Mouse (Mus musculus) limb, embryonic 11.5 days (tissue): ENCODE data around the gene Phf20. TPM values are rescaled to one million over a fixed set of nuclear protein-coding genes. Genes with fewer than 3 reads are reported as not detected.

ENCODE experiments used
- ATAC-seq: fragments of 200-750 bp; cut with Nextera tagmentation; 2 replicates; pipeline ENCODE4 v1.8.0; 2017; ENCODE audit warnings: low read depth; ENCODE audit not compliant: insufficient number of reproducible peaks, low FRiP score, low TSS enrichment
- DNase-seq: peaks from one replicate; pipeline ENCODE4 v3.0.0-alpha.2; 2015; ENCODE audit warnings: low spot score
- H3K27ac ChIP-seq: fragments of 300-500 bp; sonication (generic); replicated peaks from 2 replicates; pipeline ENCODE4 v1.5.1; 2014; ENCODE audit warnings: low read depth, mild to moderate bottlenecking, low read length
- H3K27me3 ChIP-seq: fragments of 300-500 bp; sonication (generic); 2 replicates; pipeline ENCODE4 v1.6.1; 2014; ENCODE audit warnings: mild to moderate bottlenecking, low read length, mixed read lengths; ENCODE audit not compliant: control insufficient read depth, insufficient read depth
- H3K36me3 ChIP-seq: fragments of 300-500 bp; sonication (generic); 2 replicates; pipeline ENCODE4 v1.6.1; 2014; ENCODE audit warnings: mild to moderate bottlenecking, low read length, moderate library complexity, mixed read lengths; ENCODE audit not compliant: control insufficient read depth, insufficient read depth
- H3K4me1 ChIP-seq: fragments of 300-500 bp; sonication (generic); 2 replicates; pipeline ENCODE4 v1.6.1; 2014; ENCODE audit warnings: low read length, mixed read lengths; ENCODE audit not compliant: control insufficient read depth, insufficient read depth
- H3K4me2 ChIP-seq: fragments of 300-500 bp; sonication (generic); 2 replicates; pipeline ENCODE4 v1.6.1; 2014; ENCODE audit warnings: low read depth, mild to moderate bottlenecking, moderate library complexity; ENCODE audit not compliant: severe bottlenecking
- H3K4me3 ChIP-seq: fragments of 300-500 bp; sonication (generic); 2 replicates; pipeline ENCODE4 v1.5.1; 2014; ENCODE audit warnings: low read depth, low read length
- H3K9ac ChIP-seq: fragments of 300-500 bp; sonication (generic); 2 replicates; pipeline ENCODE4 v1.6.1; 2014; ENCODE audit warnings: mild to moderate bottlenecking, low read length
- H3K9me3 ChIP-seq: fragments of 300-500 bp; sonication (generic); 2 replicates; pipeline ENCODE4 v1.6.1; 2016; ENCODE audit warnings: low read length; ENCODE audit not compliant: control insufficient read depth
- WGBS: fragments of 180-500 bp; shearing (Covaris S2); extraction: QIAGEN DNeasy Blood & Tissue Kit; methylation state at CpG from one replicate; pipeline ENCODE4 v1.1.7; 2014; 5-methylcytosine and 5-hydroxymethylcytosine counted together
- polyA plus RNA-seq: library from polyadenylated mRNA; unstranded; fragments of >200 nt; fragmentation: Nextera tagmentation; extraction: Ambion mirVana; gene quantifications from 2 replicates; pipeline ENCODE4 v1.2.1, GENCODE M21; 2014

Phf20 gene
- polyA plus RNA-seq, 1 experiment from 2014 or later = 81.0 TPM

DNA sequence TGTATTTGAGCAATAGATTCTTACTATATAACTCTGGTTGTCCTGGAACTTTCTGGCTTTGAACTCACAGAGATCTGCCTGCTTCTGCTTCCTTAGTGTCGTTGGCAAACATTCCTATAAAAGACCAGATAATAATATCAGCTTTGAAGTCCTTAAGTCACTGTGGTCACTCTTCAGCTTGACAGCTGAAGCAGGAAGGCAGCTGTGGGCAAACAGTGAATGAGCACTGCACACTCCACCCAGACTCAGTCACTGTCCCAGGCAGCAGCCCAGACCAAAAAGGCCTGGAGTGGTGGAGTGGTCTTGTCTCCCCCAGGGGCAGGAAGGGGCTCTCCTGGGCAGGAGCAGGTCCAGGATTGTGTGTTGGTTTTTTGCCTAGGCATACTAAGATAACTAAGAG is 95.7 kb downstream of the Phf20 start:
- no peaks in the 10 kb centered on the region for H3K4me1 ChIP-seq
- no peak for DNase-seq
- H3K4me3 ChIP-seq = no peak overlapping the region
- no peak overlapping the region for H3K27ac ChIP-seq
- no peak overlapping the region for H3K9ac ChIP-seq
- no peak overlapping the region for H3K4me2 ChIP-seq
- no peaks in the 10 kb centered on the region for H3K27me3 ChIP-seq
- ATAC-seq = no peak
- H3K9me3 ChIP-seq = no peaks in the 10 kb centered on the region
- H3K36me3 ChIP-seq = peaks cover 5% of the 10 kb centered on the region
- 87% methylated on average over 1 of the region's 1 CpGs for WGBS

GRCm38 (mm10) chr2:156295601-156296063 is 99.4 kb downstream of the Phf20 start:
- no peaks in the 10 kb centered on the region for H3K27me3 ChIP-seq
- H3K4me1 ChIP-seq = no peaks in the 10 kb centered on the region
- no peak overlapping the region for H3K27ac ChIP-seq
- WGBS = 94% methylated on average over 2 of the region's 2 CpGs
- ATAC-seq = no peak
- H3K4me2 ChIP-seq = no peak overlapping the region
- H3K9me3 ChIP-seq = no peaks in the 10 kb centered on the region
- H3K9ac ChIP-seq = no peak overlapping the region
- no peak overlapping the region for H3K4me3 ChIP-seq
- peaks cover 4% of the 10 kb centered on the region for H3K36me3 ChIP-seq
- no peak for DNase-seq

GRCm38 (mm10) chr2:156296190-156296589 is 99.9 kb downstream of the Phf20 start:
- WGBS = 95% methylated on average over 3 of the region's 3 CpGs
- H3K27me3 ChIP-seq = no peaks in the 10 kb centered on the region
- no peaks in the 10 kb centered on the region for H3K4me1 ChIP-seq
- no peak overlapping the region for H3K4me3 ChIP-seq
- no peaks in the 10 kb centered on the region for H3K9me3 ChIP-seq
- no peak overlapping the region for H3K9ac ChIP-seq
- H3K36me3 ChIP-seq = peaks cover 10% of the 10 kb centered on the region
- ATAC-seq (no peak), DNase-seq (no peak)
- H3K27ac ChIP-seq = no peak overlapping the region
- no peak overlapping the region for H3K4me2 ChIP-seq

GRCm38 (mm10) chr2:156297653-156298052 is 101.4 kb downstream of the Phf20 start:
- no peak overlapping the region for H3K4me3 ChIP-seq
- ATAC-seq (no peak), DNase-seq (no peak)
- no peak overlapping the region for H3K4me2 ChIP-seq
- H3K4me1 ChIP-seq = no peaks in the 10 kb centered on the region
- WGBS = 93% methylated on average over 3 of the region's 3 CpGs
- H3K9me3 ChIP-seq = no peaks in the 10 kb centered on the region
- no peaks in the 10 kb centered on the region for H3K27me3 ChIP-seq
- H3K36me3 ChIP-seq = peaks cover 13% of the 10 kb centered on the region
- no peak overlapping the region for H3K9ac ChIP-seq
- H3K27ac ChIP-seq = no peak overlapping the region

- H3K4me3 ChIP-seq = no peak overlapping the region
- 88% methylated on average over 7 of the region's 7 CpGs for WGBS
- no peaks in the 10 kb centered on the region for H3K27me3 ChIP-seq
- no peak for DNase-seq
- peaks cover 13% of the 10 kb centered on the region for H3K36me3 ChIP-seq
- H3K9me3 ChIP-seq = no peaks in the 10 kb centered on the region
- no peaks in the 10 kb centered on the region for H3K4me1 ChIP-seq
- no peak overlapping the region for H3K4me2 ChIP-seq
- no peak for ATAC-seq
- H3K27ac ChIP-seq = no peak overlapping the region
- no peak overlapping the region for H3K9ac ChIP-seq
Observed at GRCm38 (mm10) chr2:156298458-156298857, 102.2 kb downstream of the Phf20 start.

GRCm38 (mm10) chr2:156302063-156302462 is 105.8 kb downstream of the Phf20 start:
- WGBS = 87% methylated on average over 4 of the region's 4 CpGs
- Histone ChIP-seq H3K9me3 (no peaks in the 10 kb centered on the region), H3K9ac (no peak overlapping the region), H3K27ac (no peak overlapping the region), H3K4me3 (no peak overlapping the region), H3K27me3 (no peaks in the 10 kb centered on the region), H3K4me1 (no peaks in the 10 kb centered on the region), H3K36me3 (peaks cover 15% of the 10 kb centered on the region), H3K4me2 (no peak overlapping the region)
- DNase-seq = no peak
- ATAC-seq = no peak

- ATAC-seq = no peak
- Histone ChIP-seq H3K27me3 (no peaks in the 10 kb centered on the region), H3K4me1 (no peaks in the 10 kb centered on the region), H3K27ac (no peak overlapping the region), H3K9ac (no peak overlapping the region), H3K9me3 (no peaks in the 10 kb centered on the region), H3K4me2 (no peak overlapping the region), H3K4me3 (no peak overlapping the region), H3K36me3 (peaks cover 13% of the 10 kb centered on the region)
- no peak for DNase-seq
- 86% methylated on average over 4 of the region's 4 CpGs for WGBS
Observed at GRCm38 (mm10) chr2:156304351-156304750, 108.1 kb downstream of the Phf20 start.

- Histone ChIP-seq H3K4me1 (no peaks in the 10 kb centered on the region), H3K4me3 (no peak overlapping the region), H3K36me3 (peaks cover 11% of the 10 kb centered on the region), H3K27me3 (no peaks in the 10 kb centered on the region), H3K9me3 (no peaks in the 10 kb centered on the region), H3K4me2 (no peak overlapping the region), H3K9ac (no peak overlapping the region), H3K27ac (no peak overlapping the region)
- DNase-seq (no peak), ATAC-seq (no peak)
- 72% methylated on average over 2 of the region's 2 CpGs for WGBS
Observed at GRCm38 (mm10) chr2:156305818-156306217, 109.6 kb downstream of the Phf20 start.

- no peaks in the 10 kb centered on the region for H3K9me3 ChIP-seq
Observed at GRCm38 (mm10) chr2:156307261-156307660, 111.0 kb downstream of the Phf20 start.

More at GRCm38 (mm10) chr2:156307261-156307660, 111.0 kb downstream of the Phf20 start:
- no peak overlapping the region for H3K4me3 ChIP-seq
- H3K4me2 ChIP-seq = no peak overlapping the region
- peak; percentile 26 for DNase-seq
- no peaks in the 10 kb centered on the region for H3K4me1 ChIP-seq
- no peaks in the 10 kb centered on the region for H3K27me3 ChIP-seq
- 66% methylated on average over 5 of the region's 5 CpGs for WGBS
- no peak overlapping the region for H3K9ac ChIP-seq
- ATAC-seq = no peak
- no peak overlapping the region for H3K27ac ChIP-seq
- peaks cover 8% of the 10 kb centered on the region; the same call in 1 of the 2 replicates for H3K36me3 ChIP-seq
